Mouse (Mus musculus): ENCODE results near the gene Snap25.

DNA sequence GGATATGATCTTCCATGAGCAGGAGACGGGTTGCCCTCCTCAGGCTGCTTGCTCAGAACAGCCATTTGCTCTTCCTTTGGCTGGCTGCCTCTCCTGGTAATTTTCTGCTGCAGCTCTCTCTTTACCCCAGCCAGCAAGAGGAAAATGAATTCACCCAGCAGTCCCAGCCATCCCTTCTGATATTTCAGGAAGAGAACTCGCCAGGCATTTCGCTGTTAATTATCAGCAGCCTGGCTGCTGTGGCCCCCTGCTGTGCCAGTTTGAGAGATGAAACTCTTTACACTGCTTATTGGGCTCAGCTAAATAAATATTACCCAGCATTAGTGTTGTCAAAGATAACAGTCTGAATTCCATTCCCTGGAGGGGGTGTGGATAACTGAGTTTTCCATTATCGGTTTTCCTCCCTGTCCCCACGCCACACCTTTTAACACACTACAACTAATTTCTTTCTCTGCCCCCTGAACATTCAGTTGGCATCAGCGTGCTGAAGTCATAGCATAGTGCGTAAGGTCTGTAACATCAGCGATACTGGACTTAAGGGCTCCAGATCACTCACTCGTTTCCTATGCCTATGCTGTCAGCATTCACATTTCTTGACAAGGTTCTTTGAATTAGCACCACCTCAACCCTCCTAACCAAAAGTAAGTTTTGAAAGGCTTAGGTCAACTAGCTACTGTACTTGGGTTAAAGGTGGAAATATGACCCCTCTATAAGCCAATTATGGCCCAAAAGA, 42.5 kb upstream of the Snap25 start:
- TF ChIP-seq EP300 (IDR thresholded peaks at IDR 0.05; ENCODE audit: insufficient read depth, low read depth, low read length): no peak
- no peak for TF ChIP-seq CTCF (IDR thresholded peaks at IDR 0.05)
- TF ChIP-seq POLR2A (IDR thresholded peaks at IDR 0.05; ENCODE audit: insufficient read depth, low read depth, low read length): no peak
